Mouse (Mus musculus) stomach, postnatal 0 days (tissue): ENCODE measurements at regions not wholly inside any gene's neighbourhood (a gene's known extent, or its start where the extent isn't known, plus 50 kb on each side); places are given as distances from the start of the nearest gene placed in this dataset.

Experiments
- ATAC-seq: fragments of 200-750 bp; cut with Nextera tagmentation; 2 replicates; pipeline ENCODE4 v1.8.0; 2017; ENCODE audit not compliant: low FRiP score, low TSS enrichment
- DNase-seq: peaks from one replicate; pipeline ENCODE4 v3.0.0-alpha.2; 2016; ENCODE audit warnings: low spot score
- H3K27ac ChIP-seq: fragments of 300-500 bp; sonication (generic); replicated peaks from 2 replicates; pipeline ENCODE4 v1.5.1; 2014; ENCODE audit warnings: mild to moderate bottlenecking, control low read depth
- H3K27me3 ChIP-seq: fragments of 300-500 bp; sonication (generic); 2 replicates; pipeline ENCODE4 v1.6.1; 2014; ENCODE audit warnings: low read length; ENCODE audit not compliant: control insufficient read depth, insufficient read depth
- H3K36me3 ChIP-seq: fragments of 300-500 bp; sonication (generic); 2 replicates; pipeline ENCODE4 v1.6.1; 2014; ENCODE audit warnings: low read length, mixed read lengths; ENCODE audit not compliant: control insufficient read depth, insufficient read depth
- H3K4me1 ChIP-seq: fragments of 300-500 bp; sonication (generic); replicated peaks from 2 replicates; pipeline ENCODE4 v1.6.1; 2014; ENCODE audit warnings: antibody characterized with exemption; ENCODE audit not compliant: control insufficient read depth, insufficient read depth
- H3K4me2 ChIP-seq: fragments of 300-500 bp; sonication (generic); replicated peaks from 2 replicates; pipeline ENCODE4 v1.6.1; 2014; ENCODE audit warnings: low read depth, mild to moderate bottlenecking, control low read depth, moderate library complexity
- H3K4me3 ChIP-seq: fragments of 300-500 bp; sonication (generic); 2 replicates; pipeline ENCODE4 v1.5.1; 2014; ENCODE audit warnings: low read depth, low read length, control low read depth
- H3K9ac ChIP-seq: fragments of 300-500 bp; sonication (generic); 2 replicates; pipeline ENCODE4 v1.6.1; 2014; ENCODE audit warnings: mild to moderate bottlenecking, low read length, control low read depth, mixed read lengths
- H3K9me3 ChIP-seq: fragments of 300-500 bp; sonication (generic); 2 replicates; pipeline ENCODE4 v1.6.1; 2016; ENCODE audit warnings: low read length; ENCODE audit not compliant: control insufficient read depth
- CTCF ChIP-seq: IDR thresholded peaks from 2 replicates; pipeline ENCODE4 v1.5.1; 2016; ENCODE audit warnings: antibody characterized with exemption, low read depth, mild to moderate bottlenecking, moderate library complexity
- EP300 ChIP-seq: optimal IDR thresholded peaks from 2 replicates; pipeline ENCODE3; 2016; ENCODE audit warnings: antibody characterized with exemption
- WGBS: fragments of 180-500 bp; shearing (Covaris S2); extraction: QIAGEN DNeasy Blood & Tissue Kit; methylation state at CpG from one replicate; pipeline ENCODE4 v1.1.7; 2014; 5-methylcytosine and 5-hydroxymethylcytosine counted together

GRCm38 (mm10) chr2:166242786-166243521, 87.5 kb upstream of the Sulf2 start:
- 75% methylated on average over 14 of the region's 14 CpGs for WGBS
- Histone ChIP-seq H3K9me3 (no peaks in the 10 kb centered on the region), H3K4me3 (no peak overlapping the region), H3K36me3 (no peaks in the 10 kb centered on the region), H3K4me1 (no peaks in the 10 kb centered on the region), H3K27me3 (no peaks in the 10 kb centered on the region), H3K4me2 (no peak overlapping the region), H3K27ac (no peak overlapping the region), H3K9ac (no peak overlapping the region)
- DNase-seq (no peak), ATAC-seq (no peak)
- no peak for TF ChIP-seq CTCF
- no peak for TF ChIP-seq EP300

- Histone ChIP-seq H3K36me3 (no peaks in the 10 kb centered on the region), H3K27ac (no peak overlapping the region), H3K4me3 (no peak overlapping the region), H3K9me3 (no peaks in the 10 kb centered on the region), H3K4me1 (no peaks in the 10 kb centered on the region), H3K9ac (no peak overlapping the region), H3K27me3 (no peaks in the 10 kb centered on the region), H3K4me2 (no peak overlapping the region)
- WGBS, result 98% methylated on average over 3 of the region's 3 CpGs
- no peak for DNase-seq
- ATAC-seq, result no peak
- TF ChIP-seq CTCF (no peak), EP300 (no peak)
Measured at GRCm38 (mm10) chr2:166241310-166241709, 85.8 kb upstream of the Sulf2 start.

GRCm38 (mm10) chr2:166240056-166240455, 84.6 kb upstream of the Sulf2 start:
- no peaks in the 10 kb centered on the region for H3K9me3 ChIP-seq
- H3K9ac ChIP-seq, result no peak overlapping the region
- TF ChIP-seq EP300 (no peak), CTCF (no peak)
- DNase-seq (no peak), ATAC-seq (no peak)
- no peaks in the 10 kb centered on the region for H3K36me3 ChIP-seq
- WGBS, result 64% methylated on average over 4 of the region's 4 CpGs
- no peak overlapping the region for H3K4me3 ChIP-seq
- H3K4me2 ChIP-seq, result no peak overlapping the region
- no peaks in the 10 kb centered on the region for H3K4me1 ChIP-seq
- no peaks in the 10 kb centered on the region for H3K27me3 ChIP-seq
- H3K27ac ChIP-seq, result no peak overlapping the region

GRCm38 (mm10) chr2:166237554-166238269, 82.2 kb upstream of the Sulf2 start:
- peak overlapping the region; percentile 4; the same call in 1 of the 2 replicates for H3K27ac ChIP-seq
- TF ChIP-seq CTCF (no peak), EP300 (no peak)
- no peaks in the 10 kb centered on the region for H3K27me3 ChIP-seq
- 34% methylated on average over 13 of the region's 13 CpGs for WGBS
- no peak overlapping the region for H3K4me3 ChIP-seq
- ATAC-seq (peak; percentile 37; the same call in 1 of the 2 replicates), DNase-seq (no peak)
- no peaks in the 10 kb centered on the region for H3K36me3 ChIP-seq
- H3K9ac ChIP-seq, result no peak overlapping the region
- H3K4me2 ChIP-seq, result no peak overlapping the region
- no peaks in the 10 kb centered on the region for H3K9me3 ChIP-seq
- no peaks in the 10 kb centered on the region for H3K4me1 ChIP-seq

GRCm38 (mm10) chr2:166236102-166236501, 80.6 kb upstream of the Sulf2 start:
- Histone ChIP-seq H3K9ac (no peak overlapping the region), H3K4me1 (0 out of 2 replicates have a peak, but pooled peaks cover 2% of the 10 kb centered on the region), H3K4me3 (no peak overlapping the region), H3K4me2 (no peak overlapping the region), H3K27ac (no peak overlapping the region), H3K27me3 (no peaks in the 10 kb centered on the region), H3K9me3 (no peaks in the 10 kb centered on the region), H3K36me3 (no peaks in the 10 kb centered on the region)
- TF ChIP-seq CTCF, result no peak
- TF ChIP-seq EP300, result no peak
- ATAC-seq (no peak), DNase-seq (no peak)
- WGBS, result 81% methylated on average over 5 of the region's 5 CpGs
